Mouse (Mus musculus) right cerebral cortex, adult 18-20 months (tissue): ENCODE data around the gene Fads6.

Experiments used
- DNase-seq: peaks from one replicate; pipeline ENCODE4 v3.0.0; 2022; ENCODE audit warnings: mixed read lengths

Gene Fads6

DNA sequence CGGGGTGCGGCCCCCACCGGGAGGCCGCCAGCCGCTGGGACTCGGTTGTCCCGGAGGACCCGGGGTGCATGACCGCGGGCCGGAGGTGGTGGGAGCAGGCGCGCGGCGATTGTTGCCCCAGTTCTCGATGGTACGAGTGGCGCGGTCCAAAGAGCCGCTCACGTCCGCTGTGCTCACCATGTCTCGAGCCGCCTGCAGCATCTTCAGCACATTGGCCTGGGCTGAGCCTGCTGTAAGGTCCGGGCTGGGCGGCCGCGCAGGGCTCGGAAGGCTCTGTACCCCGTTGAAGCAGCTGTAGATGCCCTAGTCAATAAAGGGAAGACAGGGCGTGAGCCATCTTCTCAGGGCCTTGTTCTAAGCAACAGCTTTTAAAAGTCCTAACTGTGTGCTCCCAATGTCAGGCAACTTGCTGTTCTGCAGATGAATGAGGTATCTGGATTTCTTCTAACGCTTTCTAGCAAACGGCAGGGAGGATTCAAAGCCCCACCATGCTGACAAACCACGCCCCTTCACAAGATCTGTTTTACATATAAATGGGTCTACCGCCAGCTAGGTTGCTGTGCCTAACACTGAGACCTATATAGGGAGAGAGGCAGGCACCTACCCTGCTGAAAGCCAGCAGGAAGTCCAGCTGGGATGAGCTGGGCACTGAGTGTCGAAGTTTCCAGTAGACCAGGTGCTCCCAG is 46.9 kb downstream of the Fads6 start:
- no peak for DNase-seq

DNA sequence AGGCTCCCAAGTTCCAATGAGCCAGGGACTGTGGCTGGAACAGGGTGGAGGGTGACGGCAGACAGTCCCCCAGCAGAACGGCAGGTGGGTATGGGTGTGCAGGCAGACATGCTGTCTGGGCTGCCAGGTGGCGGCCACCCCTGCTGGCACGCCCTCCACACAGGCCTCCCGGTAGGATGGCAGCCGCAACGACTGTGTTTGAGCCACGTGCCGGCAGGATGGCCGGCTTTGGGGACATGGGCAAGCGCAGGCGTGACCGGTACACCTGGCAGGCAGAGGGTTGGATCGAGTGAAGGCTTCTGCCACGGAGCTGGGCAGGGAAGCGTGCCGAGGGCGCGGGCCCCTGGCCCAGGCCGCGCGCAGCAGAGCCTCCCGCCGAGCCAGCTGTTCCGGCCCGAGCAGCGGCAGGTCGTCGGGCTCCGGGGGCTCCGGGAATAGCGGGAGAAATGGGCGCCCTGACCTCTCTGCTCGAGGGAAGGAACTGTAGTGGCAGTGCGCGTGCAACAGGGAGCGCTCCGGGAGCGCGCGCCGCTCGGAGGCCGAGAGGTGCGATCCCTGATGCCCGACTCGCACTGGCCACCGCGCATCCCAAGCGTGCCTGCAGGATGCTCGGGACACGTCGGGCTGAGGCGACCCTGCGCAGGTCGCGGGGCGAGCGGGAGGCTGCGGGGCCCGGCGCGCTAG is 47.6 kb downstream of the Fads6 start:
- DNase-seq, result no peak

GRCm38 (mm10) chr11:115247945-115248344 is 49.5 kb downstream of the Fads6 start:
- DNase-seq, result no peak

GRCm38 (mm10) chr11:115247240-115247639 is 50.2 kb downstream of the Fads6 start:
- no peak for DNase-seq

GRCm38 (mm10) chr11:115246386-115246785 is 51.1 kb downstream of the Fads6 start:
- no peak for DNase-seq

DNA sequence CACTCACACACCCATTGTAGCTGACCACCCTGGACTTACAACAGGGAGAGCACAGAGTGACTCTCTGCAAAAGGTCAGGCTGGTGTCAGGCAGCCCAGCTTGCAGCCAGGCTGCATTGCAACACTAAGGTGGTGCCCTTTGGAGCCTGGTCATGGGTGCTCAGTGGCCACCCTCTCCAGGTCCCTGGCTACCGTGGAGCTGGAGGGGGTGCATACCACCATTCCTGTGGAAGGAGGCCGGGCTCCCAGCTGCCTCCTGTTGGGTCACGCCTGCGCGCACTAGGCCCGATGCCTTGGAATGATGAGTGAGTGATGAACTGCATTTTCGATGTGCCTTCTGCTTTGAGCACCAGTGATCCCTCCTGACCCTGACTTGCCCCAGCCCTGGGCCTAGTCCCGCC is 52.6 kb downstream of the Fads6 start:
- no peak for DNase-seq

DNA sequence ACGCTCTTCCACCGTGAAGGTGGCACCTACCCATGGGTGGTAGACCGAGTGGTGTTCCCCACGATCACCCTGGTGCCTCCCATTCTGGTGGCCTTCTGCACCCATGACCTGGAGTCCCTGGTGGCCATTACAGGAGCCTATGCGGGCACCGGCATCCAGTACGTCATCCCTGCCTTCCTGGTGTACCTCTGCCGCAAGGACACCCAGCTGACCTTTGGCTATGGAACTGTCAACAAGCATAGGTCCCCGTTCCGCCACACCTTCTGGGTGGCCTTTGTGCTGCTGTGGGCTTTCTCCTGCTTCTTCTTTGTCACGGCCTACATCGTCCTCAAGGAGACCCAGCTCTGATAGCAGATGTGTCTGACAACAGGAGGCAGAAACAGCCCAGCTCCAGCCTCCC is 53.7 kb downstream of the Fads6 start:
- no peak for DNase-seq

GRCm38 (mm10) chr11:115242746-115243145 is 54.7 kb downstream of the Fads6 start:
- no peak for DNase-seq

GRCm38 (mm10) chr11:115241402-115241801 is 56.1 kb downstream of the Fads6 start:
- no peak for DNase-seq

- DNase-seq, result no peak
Observed at GRCm38 (mm10) chr11:115236570-115236969, 60.9 kb downstream of the Fads6 start.

DNA sequence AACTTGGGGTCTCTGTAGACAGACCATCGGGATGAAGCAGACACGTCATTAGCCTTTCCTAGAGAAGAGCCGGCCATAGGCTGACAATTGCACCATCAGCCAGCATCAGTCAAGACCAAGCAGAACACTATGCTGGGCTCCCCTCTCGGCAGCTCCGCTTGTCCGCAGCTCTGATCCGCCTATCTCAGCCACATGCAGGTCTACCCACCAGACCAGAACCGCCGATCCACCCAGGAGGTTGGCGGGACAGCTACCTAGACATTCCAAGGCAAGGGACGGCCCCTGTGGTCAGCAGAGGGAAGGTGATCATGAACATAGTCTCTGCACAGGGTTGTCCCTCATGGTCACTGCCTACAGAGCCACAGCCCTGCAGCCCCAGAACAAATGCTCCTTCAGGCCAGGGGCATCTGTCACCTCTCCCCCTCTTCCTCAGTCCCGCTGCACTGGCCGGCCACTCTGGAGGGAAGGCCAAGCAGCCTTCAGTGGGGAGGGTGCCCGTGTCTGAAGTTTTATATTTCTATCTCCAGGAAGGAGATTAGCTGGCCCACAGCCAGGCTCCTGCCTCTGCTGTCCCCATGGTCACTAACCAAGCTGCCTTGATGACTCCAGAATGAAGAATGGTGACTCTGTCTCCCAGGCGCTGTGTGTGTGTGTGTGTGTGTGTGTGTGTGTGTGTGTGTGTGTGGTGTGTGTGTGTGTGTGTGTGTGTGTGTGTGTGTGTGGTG is 63.0 kb downstream of the Fads6 start:
- DNase-seq, result no peak

DNA sequence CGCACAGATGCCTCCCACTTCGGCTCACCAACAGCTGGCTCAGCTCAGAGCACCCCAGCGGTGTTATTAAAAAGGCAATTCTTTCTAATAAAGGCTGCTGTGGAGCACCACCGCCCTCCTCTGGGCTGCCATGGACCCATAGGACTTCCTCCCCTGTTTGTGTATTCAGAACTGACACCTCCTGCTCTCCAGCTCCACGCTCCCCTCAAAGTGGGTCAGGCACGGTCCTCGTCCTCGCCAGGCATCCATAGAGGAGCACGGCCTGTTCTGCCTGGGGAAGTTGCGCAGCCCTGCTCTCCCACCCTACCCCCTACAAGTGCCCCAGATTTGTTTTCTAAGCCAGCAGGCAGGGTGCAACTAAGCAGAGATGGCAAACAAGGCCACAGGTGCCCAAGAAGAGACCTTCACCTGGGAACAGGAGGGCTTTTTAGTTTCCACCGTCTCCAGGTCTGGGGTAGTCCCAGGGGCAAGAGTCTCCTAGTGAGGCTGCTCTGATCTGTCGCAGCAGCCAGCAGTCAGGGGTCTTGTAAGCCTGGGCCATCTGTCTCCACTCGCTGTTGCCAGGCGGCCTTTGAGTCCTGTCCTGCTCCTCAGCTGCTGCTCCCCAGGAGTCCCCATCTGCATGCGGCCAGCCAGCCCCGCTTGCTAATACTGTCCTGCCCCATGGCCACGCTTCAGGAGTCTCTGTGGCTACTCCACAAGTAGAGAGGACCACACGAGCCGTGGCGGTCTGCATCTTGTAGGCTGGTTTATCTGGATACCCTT is 63.8 kb downstream of the Fads6 start:
- DNase-seq, result peak; percentile 57

GRCm38 (mm10) chr11:115232889-115233288 is 64.6 kb downstream of the Fads6 start:
- DNase-seq, result no peak

DNA sequence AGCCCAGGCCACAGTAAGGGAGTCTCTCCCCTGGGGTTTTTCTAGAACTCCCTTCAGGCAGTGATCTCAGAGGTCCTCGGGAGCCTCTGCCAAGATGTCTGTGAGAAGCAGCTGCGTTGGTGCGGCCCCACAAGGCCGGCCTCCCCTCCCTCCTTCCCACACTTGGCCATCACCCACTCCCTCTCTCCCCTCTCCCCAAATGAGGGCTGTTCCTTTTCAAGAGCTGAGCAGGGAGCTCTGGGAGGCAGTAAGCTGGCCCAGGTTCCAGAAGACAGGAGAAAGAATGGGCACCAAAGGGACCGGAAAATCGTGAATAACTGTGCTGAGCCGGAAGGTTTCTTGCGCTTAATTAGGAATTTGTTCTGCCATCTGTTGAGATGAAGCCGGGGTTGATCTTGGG is 65.5 kb downstream of the Fads6 start:
- DNase-seq, result peak; percentile 39

GRCm38 (mm10) chr11:115231168-115231915 is 66.1 kb downstream of the Fads6 start:
- no peak for DNase-seq
